Comparison of ENCODE assay signal across 18 mouse cellular contexts in genomic region chr14:103312926-103313325, GRCm38 (mm10).
"Had no signal": no experiment of that assay in that cellular context is flagged by ENCODE, and none has a peak within 500 bp of the region (broad histone marks: within the 10 kb centered on the region; RNA-seq: fewer than 3 reads in every experiment).

No protein-coding gene starts in this region.

- H3K27ac ChIP-seq: midbrain, embryonic 10.5 days; midbrain, embryonic 13.5 days; neural tube, embryonic 13.5 days; neural tube, embryonic 15.5 days had no signal

- H3K27me3 ChIP-seq: midbrain, embryonic 13.5 days; neural tube, embryonic 13.5 days; neural tube, embryonic 15.5 days had no signal

- H3K4me1 ChIP-seq: midbrain, embryonic 10.5 days; midbrain, embryonic 13.5 days; neural tube, embryonic 13.5 days; neural tube, embryonic 15.5 days had no signal

- H3K4me2 ChIP-seq: lung, embryonic 14.5 days; midbrain, embryonic 13.5 days; neural tube, embryonic 13.5 days; neural tube, embryonic 15.5 days had no signal

- DNase-seq: lung, adult 18-20 months; lung, embryonic 14.5 days; lung, postnatal 10 days; lung, postnatal 4 days; retina, postnatal 1 day; right cerebral cortex, adult 18-20 months; right cerebral cortex, postnatal 25 days; right cerebral cortex, postnatal 4 days; spleen, adult 18-20 months; thymus, adult 18-20 months; thymus, postnatal 14 days; thymus, postnatal 36 days had no signal

- H3K4me3 ChIP-seq: midbrain, embryonic 10.5 days; midbrain, embryonic 13.5 days; myocyte; neural tube, embryonic 13.5 days; neural tube, embryonic 15.5 days had no signal

- ATAC-seq: midbrain, embryonic 13.5 days; midbrain, embryonic 16.5 days had no signal

- H3K9ac ChIP-seq: lung, embryonic 14.5 days; midbrain, embryonic 13.5 days; neural tube, embryonic 13.5 days; neural tube, embryonic 15.5 days had no signal
